Mouse (Mus musculus): Measurements from ENCODE around the gene Brap.
"Not testable (repeated sequence)": the region's sequence is repeated elsewhere in the genome, so short reads cannot be mapped to it uniquely, and the experiment has no call there.

Gene Brap

GRCm38 (mm10) chr5:121682250-121682649, 21.9 kb downstream of the Brap start:
- DNase-seq = no peak

- DNase-seq = no peak
Observed at GRCm38 (mm10) chr5:121685495-121685894, 25.1 kb downstream of the Brap start.

GRCm38 (mm10) chr5:121686113-121686898, 25.9 kb downstream of the Brap start:
- no peak for DNase-seq

GRCm38 (mm10) chr5:121690482-121691211, 30.3 kb downstream of the Brap start:
- no peak for DNase-seq

- DNase-seq = not testable (repeated sequence)
Observed at GRCm38 (mm10) chr5:121691436-121691835, 31.1 kb downstream of the Brap start.

GRCm38 (mm10) chr5:121692897-121693296, 32.5 kb downstream of the Brap start:
- no peak for DNase-seq

- DNase-seq = no peak
Observed at GRCm38 (mm10) chr5:121696761-121697160, 36.4 kb downstream of the Brap start.

- no peak for DNase-seq
Observed at GRCm38 (mm10) chr5:121699891-121700290, 39.5 kb downstream of the Brap start.

GRCm38 (mm10) chr5:121700496-121700895, 40.1 kb downstream of the Brap start:
- DNase-seq = no peak

- no peak for DNase-seq
Observed at GRCm38 (mm10) chr5:121701111-121701769, 40.9 kb downstream of the Brap start.

GRCm38 (mm10) chr5:121703341-121703740, 43.0 kb downstream of the Brap start:
- DNase-seq = no peak

GRCm38 (mm10) chr5:121704512-121705248, 44.3 kb downstream of the Brap start:
- DNase-seq = no peak

GRCm38 (mm10) chr5:121710402-121710801, 50.0 kb downstream of the Brap start:
- no peak for DNase-seq

GRCm38 (mm10) chr5:121710851-121711173, 50.4 kb downstream of the Brap start:
- no peak for DNase-seq

GRCm38 (mm10) chr5:121711174-121711927, 51.0 kb downstream of the Brap start, which contains the start of gene Atxn2:
Atxn2 (plus strand) TSS chr5:121711337.
- peak; percentile 87 for DNase-seq

- no peak for DNase-seq
Observed at GRCm38 (mm10) chr5:121711928-121712231, 51.5 kb downstream of the Brap start.

- peak; percentile 30 for DNase-seq
Observed at GRCm38 (mm10) chr5:121712232-121712933, 52.0 kb downstream of the Brap start.

- peak; percentile 24 for DNase-seq
Observed at GRCm38 (mm10) chr5:121712934-121713538, 52.7 kb downstream of the Brap start.

GRCm38 (mm10) chr5:121714331-121714730, 54.0 kb downstream of the Brap start:
- peak; percentile 21 for DNase-seq

GRCm38 (mm10) chr5:121714928-121715327, 54.6 kb downstream of the Brap start:
- DNase-seq = no peak

GRCm38 (mm10) chr5:121718462-121718861, 58.1 kb downstream of the Brap start:
- no peak for DNase-seq
